Mouse (Mus musculus): ENCODE measurements around the gene Ccnt2.

DNA sequence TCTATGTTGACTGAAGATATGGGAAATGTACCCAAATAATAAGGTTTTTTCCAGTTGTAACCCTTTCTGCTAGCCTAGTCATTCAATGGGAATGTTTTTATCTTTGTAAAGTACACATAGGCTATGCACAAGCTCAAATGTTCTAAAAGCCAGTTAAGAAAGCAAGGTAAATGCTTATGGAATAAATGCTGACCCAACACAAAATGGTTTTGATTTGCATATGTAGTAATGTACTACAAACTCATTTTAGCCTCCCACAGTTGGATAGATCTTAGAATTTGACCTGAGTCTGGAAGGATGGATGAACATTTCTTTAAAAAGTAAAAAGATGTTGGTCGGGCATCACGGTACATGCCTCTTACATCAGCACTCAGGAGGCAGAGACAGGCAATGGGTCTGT lies 7.2 kb upstream of the Ccnt2 start:
- TF ChIP-seq POLR2A (IDR thresholded peaks at IDR 0.05; ENCODE audit: low read depth, low read length): no peak
- no peak for TF ChIP-seq CTCF (IDR thresholded peaks at IDR 0.05; ENCODE audit: borderline replicate concordance, insufficient read depth, low read length)
